In genomic region chr11:119636371-119636883, GRCm38 (mm10) we compare ENCODE assay signal across 18 mouse cellular contexts. TPM values are rescaled to one million over a fixed set of nuclear protein-coding genes. Genes with fewer than 3 reads are reported as not detected.
DNase-seq lines count a peak whose midpoint lies in the region; TF ChIP-seq lines count a peak whose summit lies in the region.
"Had no signal": no experiment of that assay in that cellular context is flagged by ENCODE, and none has a peak within 500 bp of the region (broad histone marks: within the 10 kb centered on the region; RNA-seq: fewer than 3 reads in every experiment).

No protein-coding gene starts in this region.

- H3K4me1 ChIP-seq in limb, embryonic 10.5 days = peaks cover 17% of the 10 kb centered on the region

- DNase-seq in adrenal gland, adult 2 months = peak; percentile 63
- DNase-seq in adrenal gland, postnatal 4 days (ENCODE audit: low spot score in 2 of 2) = no peak
- DNase-seq in layer of hippocampus, adult 2 months (ENCODE audit: low spot score in 2 of 2) = no peak
- no peak for DNase-seq in layer of hippocampus, adult 9-10 months (ENCODE audit: low spot score)
- peak; percentile 30 for DNase-seq in NIH3T3 (ENCODE audit: low read depth)
- DNase-seq in limb, embryonic 10.5 days (ENCODE audit: low spot score) = no peak
- no peak for DNase-seq in B cell, adult 2 months
- DNase-seq: cerebellum, adult 18-20 months; cerebellum, adult 9-10 months; cerebellum, postnatal 14 days; gastrocnemius, postnatal 10 days; gastrocnemius, postnatal 36 days; heart, adult 2 months had no signal

- no peaks in the 10 kb centered on the region for H3K36me3 ChIP-seq in limb, embryonic 10.5 days
- H3K36me3 ChIP-seq: forebrain, embryonic 10.5 days; hindbrain, embryonic 12.5 days; hindbrain, embryonic 15.5 days had no signal

- H3K27ac ChIP-seq in layer of hippocampus, adult 2 months = peak overlapping the region; percentile 74
- no peak overlapping the region for H3K27ac ChIP-seq in limb, embryonic 10.5 days
- H3K27ac ChIP-seq: forebrain, embryonic 10.5 days; forebrain, embryonic 13.5 days; heart, adult 2 months; hindbrain, embryonic 12.5 days; hindbrain, embryonic 15.5 days had no signal

- no peaks in the 10 kb centered on the region for H3K27me3 ChIP-seq in limb, embryonic 10.5 days (ENCODE audit: low read depth, poor library complexity, severe bottlenecking)
- H3K27me3 ChIP-seq: forebrain, embryonic 13.5 days; hindbrain, embryonic 12.5 days; hindbrain, embryonic 15.5 days; Patski had no signal

- H3K9me3 ChIP-seq in limb, embryonic 10.5 days (replicated peaks) = no peaks in the 10 kb centered on the region
- H3K9me3 ChIP-seq: forebrain, embryonic 10.5 days; forebrain, embryonic 13.5 days; hindbrain, embryonic 12.5 days; hindbrain, embryonic 15.5 days had no signal

- no peak for TF ChIP-seq CTCF in layer of hippocampus, adult 2 months (conservative IDR thresholded peaks at IDR 0.05)

- WGBS in limb, embryonic 10.5 days = 88% methylated on average over 4 of the region's 4 CpGs

- no peak overlapping the region for H3K4me3 ChIP-seq in layer of hippocampus, adult 2 months
- H3K4me3 ChIP-seq in limb, embryonic 10.5 days = no peak overlapping the region
- H3K4me3 ChIP-seq: forebrain, embryonic 10.5 days; forebrain, embryonic 13.5 days; heart, adult 2 months; hindbrain, embryonic 12.5 days; hindbrain, embryonic 15.5 days had no signal

RNA-seq across cellular contexts. Expression of gene Rptor, which starts 33.7 kb away (rescaled TPM):
- total RNA-seq in adrenal gland, adult 2 months (2021) = 10 to 100 TPM; 43.7 to 47.7 TPM
- polyA plus RNA-seq in adrenal gland, adult 2 months (2012; rRNA removed) = 37.7 and 45.2 TPM in 2 replicates
- total RNA-seq in adrenal gland, postnatal 4 days (2021) = 10 to 100 TPM; 53.1 to 56.7 TPM
- 10 to 100 TPM; 62.3 to 66.1 TPM for total RNA-seq in layer of hippocampus, adult 2 months (2021)
- 17.4 and 17.9 TPM in 2 replicates for polyA plus RNA-seq in limb, embryonic 10.5 days (2016; fragmentation: Nextera tagmentation; extraction: Ambion mirVana)

Comparison
In these comparisons a context has a peak if more than half of its experiments do, and no peak if none do; other contexts are left out.
1. DNase-seq: peak in adrenal gland, adult 2 months (single experiment) and NIH3T3 (single experiment); none in adrenal gland, postnatal 4 days (0 of 2), layer of hippocampus, adult 2 months (0 of 2), layer of hippocampus, adult 9-10 months (single experiment), limb, embryonic 10.5 days (single experiment) and B cell, adult 2 months (0 of 2).